Mouse (Mus musculus) embryonic facial prominence, embryonic 11.5 days (tissue): ENCODE measurements around the gene Bmp7. TPM values are rescaled to one million over a fixed set of nuclear protein-coding genes. Genes with fewer than 3 reads are reported as not detected.
A peak's percentile ranks its signal among the peaks of the same experiment; 100 is the strongest.

Experiments used
- ATAC-seq: fragments of 200-750 bp; cut with Nextera tagmentation; replicated peaks from 2 replicates; pipeline ENCODE4 v1.8.0; 2017; ENCODE audit warnings: low read depth; ENCODE audit not compliant: insufficient number of reproducible peaks, low FRiP score, low TSS enrichment
- DNase-seq: peaks from one replicate; pipeline ENCODE4 v3.0.0-alpha.2; 2015; ENCODE audit warnings: low spot score
- H3K27ac ChIP-seq: fragments of 300-500 bp; sonication (generic); replicated peaks from 2 replicates; pipeline ENCODE4 v1.5.1; 2014; ENCODE audit warnings: mild to moderate bottlenecking, low read depth, low read length, control low read depth
- H3K27me3 ChIP-seq: fragments of 300-500 bp; sonication (generic); 2 replicates; pipeline ENCODE4 v1.6.1; 2014; ENCODE audit warnings: mild to moderate bottlenecking, low read length, moderate library complexity, mixed read lengths; ENCODE audit not compliant: control insufficient read depth, insufficient read depth
- H3K36me3 ChIP-seq: fragments of 300-500 bp; sonication (generic); replicated peaks from 2 replicates; pipeline ENCODE4 v1.6.1; 2014; ENCODE audit warnings: low read depth, mild to moderate bottlenecking, low read length, moderate library complexity, mixed read lengths; ENCODE audit not compliant: control insufficient read depth, insufficient read depth
- H3K4me1 ChIP-seq: fragments of 300-500 bp; sonication (generic); 2 replicates; pipeline ENCODE4 v1.6.1; 2014; ENCODE audit warnings: low read length, mixed read lengths; ENCODE audit not compliant: control insufficient read depth, insufficient read depth
- H3K4me2 ChIP-seq: fragments of 300-500 bp; sonication (generic); 2 replicates; pipeline ENCODE4 v1.6.1; 2014; ENCODE audit warnings: low read depth, mild to moderate bottlenecking, control low read depth, low read length, moderate library complexity
- H3K4me3 ChIP-seq: fragments of 300-500 bp; sonication (generic); 2 replicates; pipeline ENCODE4 v1.5.1; 2014; ENCODE audit warnings: low read depth, low read length, control low read depth
- H3K9ac ChIP-seq: fragments of 300-500 bp; sonication (generic); replicated peaks from 2 replicates; pipeline ENCODE4 v1.6.1; 2014; ENCODE audit warnings: mild to moderate bottlenecking, control low read depth, low read length
- H3K9me3 ChIP-seq: fragments of 300-500 bp; sonication (generic); replicated peaks from 2 replicates; pipeline ENCODE4 v1.6.1; 2016; ENCODE audit warnings: mild to moderate bottlenecking, low read length, inconsistent platforms, mixed read lengths; ENCODE audit not compliant: control insufficient read depth
- WGBS: fragments of 180-500 bp; shearing (Covaris S2); extraction: QIAGEN DNeasy Blood & Tissue Kit; methylation state at CpG from one replicate; pipeline ENCODE4 v1.1.7; 2014; 5-methylcytosine and 5-hydroxymethylcytosine counted together
- polyA plus RNA-seq: library from polyadenylated mRNA; unstranded; fragments of >200 nt; fragmentation: Nextera tagmentation; extraction: Ambion mirVana; gene quantifications from 2 replicates; pipeline ENCODE4 v1.2.1, GENCODE M21; 2014

The Bmp7 gene
- polyA plus RNA-seq, 1 experiment from 2014 or later, result 26.2 TPM

- no peak overlapping the region for H3K9ac ChIP-seq
- H3K9me3 ChIP-seq, result no peaks in the 10 kb centered on the region
- H3K4me3 ChIP-seq, result no peak overlapping the region
- H3K4me1 ChIP-seq, result peaks cover 8% of the 10 kb centered on the region
- no peaks in the 10 kb centered on the region for H3K27me3 ChIP-seq
- H3K27ac ChIP-seq, result no peak overlapping the region; the same call in 1 of the 2 replicates
- no peaks in the 10 kb centered on the region for H3K36me3 ChIP-seq
- DNase-seq, result no peak
- WGBS, result 47% methylated on average over 5 of the region's 5 CpGs
- H3K4me2 ChIP-seq, result no peak overlapping the region
- no peak for ATAC-seq
Measured at GRCm38 (mm10) chr2:172911715-172912114, 28.4 kb downstream of the Bmp7 start.

- WGBS, result 61% methylated on average over 6 of the region's 6 CpGs
- no peak for DNase-seq
- Histone ChIP-seq H3K9ac (no peak overlapping the region; the same call in 1 of the 2 replicates), H3K4me3 (no peak overlapping the region), H3K36me3 (no peaks in the 10 kb centered on the region), H3K27ac (no peak overlapping the region; the same call in 1 of the 2 replicates), H3K4me1 (peaks cover 12% of the 10 kb centered on the region), H3K4me2 (no peak overlapping the region), H3K27me3 (no peaks in the 10 kb centered on the region), H3K9me3 (no peaks in the 10 kb centered on the region)
- no peak for ATAC-seq
Measured at GRCm38 (mm10) chr2:172911157-172911556, 29.0 kb downstream of the Bmp7 start.

- H3K36me3 ChIP-seq, result no peaks in the 10 kb centered on the region
- H3K4me2 ChIP-seq, result no peak overlapping the region
- peaks cover 12% of the 10 kb centered on the region for H3K4me1 ChIP-seq
- no peak overlapping the region for H3K4me3 ChIP-seq
- WGBS, result 38% methylated on average over 6 of the region's 6 CpGs
- DNase-seq (no peak), ATAC-seq (no peak)
- H3K9ac ChIP-seq, result no peak overlapping the region; the same call in 1 of the 2 replicates
- no peaks in the 10 kb centered on the region for H3K9me3 ChIP-seq
- H3K27ac ChIP-seq, result no peak overlapping the region
- no peaks in the 10 kb centered on the region for H3K27me3 ChIP-seq
Measured at GRCm38 (mm10) chr2:172909463-172909862, 30.7 kb downstream of the Bmp7 start.

GRCm38 (mm10) chr2:172906146-172906545 lies 34.0 kb downstream of the Bmp7 start:
- Histone ChIP-seq H3K4me3 (no peak overlapping the region), H3K4me2 (no peak overlapping the region), H3K36me3 (no peaks in the 10 kb centered on the region), H3K27ac (no peak overlapping the region), H3K9ac (no peak overlapping the region), H3K4me1 (peaks cover 11% of the 10 kb centered on the region), H3K9me3 (no peaks in the 10 kb centered on the region), H3K27me3 (no peaks in the 10 kb centered on the region)
- WGBS, result 69% methylated on average over 9 of the region's 9 CpGs
- DNase-seq (no peak), ATAC-seq (no peak)

GRCm38 (mm10) chr2:172905057-172905456 lies 35.1 kb downstream of the Bmp7 start:
- Histone ChIP-seq H3K9ac (no peak overlapping the region), H3K36me3 (no peaks in the 10 kb centered on the region), H3K27me3 (no peaks in the 10 kb centered on the region), H3K9me3 (no peaks in the 10 kb centered on the region), H3K4me1 (peaks cover 11% of the 10 kb centered on the region), H3K4me2 (no peak overlapping the region), H3K27ac (no peak overlapping the region), H3K4me3 (no peak overlapping the region)
- DNase-seq, result no peak
- WGBS, result 91% methylated on average over 5 of the region's 5 CpGs
- ATAC-seq, result no peak

- no peak overlapping the region for H3K27ac ChIP-seq
- no peak overlapping the region for H3K9ac ChIP-seq
- peaks cover 11% of the 10 kb centered on the region for H3K4me1 ChIP-seq
- no peak overlapping the region for H3K4me3 ChIP-seq
- no peaks in the 10 kb centered on the region for H3K27me3 ChIP-seq
- 89% methylated on average over 6 of the region's 6 CpGs for WGBS
- no peak for ATAC-seq
- no peaks in the 10 kb centered on the region for H3K9me3 ChIP-seq
- no peak overlapping the region for H3K4me2 ChIP-seq
- DNase-seq, result no peak
- no peaks in the 10 kb centered on the region for H3K36me3 ChIP-seq
Measured at GRCm38 (mm10) chr2:172904614-172905013, 35.5 kb downstream of the Bmp7 start.

- Histone ChIP-seq H3K4me3 (no peak overlapping the region), H3K27me3 (no peaks in the 10 kb centered on the region), H3K9me3 (no peaks in the 10 kb centered on the region), H3K27ac (no peak overlapping the region), H3K4me2 (no peak overlapping the region), H3K4me1 (peaks cover 11% of the 10 kb centered on the region), H3K9ac (no peak overlapping the region), H3K36me3 (no peaks in the 10 kb centered on the region)
- DNase-seq, result no peak
- ATAC-seq, result no peak
- WGBS, result 78% methylated on average over 8 of the region's 8 CpGs
Measured at GRCm38 (mm10) chr2:172903523-172903922, 36.6 kb downstream of the Bmp7 start.

GRCm38 (mm10) chr2:172900954-172901701 lies 39.0 kb downstream of the Bmp7 start:
- Histone ChIP-seq H3K27ac (no peak overlapping the region), H3K4me2 (no peak overlapping the region), H3K4me3 (no peak overlapping the region), H3K9ac (no peak overlapping the region), H3K4me1 (peaks cover 3% of the 10 kb centered on the region; the same call in 1 of the 2 replicates), H3K9me3 (no peaks in the 10 kb centered on the region), H3K27me3 (no peaks in the 10 kb centered on the region), H3K36me3 (no peaks in the 10 kb centered on the region; the same call in 1 of the 2 replicates)
- WGBS, result 60% methylated on average over 10 of the region's 10 CpGs
- ATAC-seq (peak; percentile 21; the same call in 1 of the 2 replicates), DNase-seq (peak; percentile 36)
